Mouse (Mus musculus): ENCODE results near the gene Aktip. TPM values are rescaled to one million over a fixed set of nuclear protein-coding genes. Genes with fewer than 3 reads are reported as not detected.

Aktip gene
- polyA plus RNA-seq, 1 experiment, result 6.9 TPM

DNA sequence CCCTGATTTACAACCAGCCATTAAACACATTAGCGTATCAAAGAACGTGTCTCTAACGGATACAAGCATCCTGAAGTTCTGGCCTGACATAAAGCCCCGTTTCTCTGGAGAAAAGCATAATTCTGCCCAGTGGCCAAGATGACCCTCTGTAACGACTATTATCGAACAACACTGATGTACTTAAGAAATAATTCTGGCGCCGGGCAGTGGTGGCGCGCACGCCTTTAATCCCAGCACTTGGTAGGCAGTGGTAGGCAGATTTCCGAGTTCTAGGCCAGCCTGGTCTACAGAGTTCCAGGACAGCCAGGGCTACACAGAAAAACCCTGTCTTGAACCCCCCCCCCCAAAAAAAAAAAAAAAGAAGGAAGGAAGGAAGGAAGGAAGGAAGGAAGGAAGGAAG is 65.1 kb downstream of the Aktip start:
- TF ChIP-seq CTCF (IDR thresholded peaks at IDR 0.05; ENCODE audit: control insufficient read depth, insufficient read depth, low read length) (no peak), POLR2A (IDR thresholded peaks at IDR 0.05; ENCODE audit: borderline replicate concordance, control insufficient read depth, low read depth, low read length) (no peak)
- no peak overlapping the region for H3K27ac ChIP-seq (ENCODE audit: control insufficient read depth, insufficient read depth, low read depth, low read length, poor library complexity)
- H3K4me3 ChIP-seq (replicated peaks; ENCODE audit: control insufficient read depth, low read depth, low read length), result no peak overlapping the region
- no peaks in the 10 kb centered on the region; the same call in 1 of the 2 replicates for H3K4me1 ChIP-seq (ENCODE audit: control insufficient read depth, insufficient read depth, low read length)
- 78% methylated on average over 12 of the region's 12 CpGs for WGBS

DNA sequence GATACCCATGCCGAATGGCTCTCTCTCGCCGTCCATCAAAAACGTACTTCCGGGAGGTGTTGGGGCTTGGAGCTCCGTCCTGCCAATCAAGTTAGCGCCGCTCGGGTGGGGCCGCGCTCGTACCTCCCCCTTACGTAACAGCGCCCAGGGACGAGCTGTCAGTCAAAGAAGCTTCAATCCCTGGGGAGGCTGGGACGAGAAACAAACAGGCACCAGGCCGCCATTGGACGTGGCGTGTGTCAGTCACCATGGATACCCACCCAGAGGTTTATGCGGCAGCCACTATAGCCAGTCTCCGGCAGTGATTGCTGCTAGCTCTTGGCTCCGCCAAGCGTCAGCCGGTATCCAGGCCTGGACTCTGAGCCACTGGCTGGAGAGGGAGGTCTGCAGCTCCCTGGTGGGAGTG is 65.7 kb downstream of the Aktip start:
- under 1% methylated on average over 24 of the region's 24 CpGs for WGBS
- no peaks in the 10 kb centered on the region for H3K4me1 ChIP-seq (ENCODE audit: control insufficient read depth, insufficient read depth, low read length)
- TF ChIP-seq CTCF (IDR thresholded peaks at IDR 0.05; ENCODE audit: control insufficient read depth, insufficient read depth, low read length), result no peak
- TF ChIP-seq POLR2A (IDR thresholded peaks at IDR 0.05; ENCODE audit: borderline replicate concordance, control insufficient read depth, low read depth, low read length), result no peak
- peak overlapping the region; percentile 54 for H3K27ac ChIP-seq (ENCODE audit: control insufficient read depth, insufficient read depth, low read depth, low read length, poor library complexity)
- H3K4me3 ChIP-seq (replicated peaks; ENCODE audit: control insufficient read depth, low read depth, low read length), result peak overlapping the region; percentile 68

DNA sequence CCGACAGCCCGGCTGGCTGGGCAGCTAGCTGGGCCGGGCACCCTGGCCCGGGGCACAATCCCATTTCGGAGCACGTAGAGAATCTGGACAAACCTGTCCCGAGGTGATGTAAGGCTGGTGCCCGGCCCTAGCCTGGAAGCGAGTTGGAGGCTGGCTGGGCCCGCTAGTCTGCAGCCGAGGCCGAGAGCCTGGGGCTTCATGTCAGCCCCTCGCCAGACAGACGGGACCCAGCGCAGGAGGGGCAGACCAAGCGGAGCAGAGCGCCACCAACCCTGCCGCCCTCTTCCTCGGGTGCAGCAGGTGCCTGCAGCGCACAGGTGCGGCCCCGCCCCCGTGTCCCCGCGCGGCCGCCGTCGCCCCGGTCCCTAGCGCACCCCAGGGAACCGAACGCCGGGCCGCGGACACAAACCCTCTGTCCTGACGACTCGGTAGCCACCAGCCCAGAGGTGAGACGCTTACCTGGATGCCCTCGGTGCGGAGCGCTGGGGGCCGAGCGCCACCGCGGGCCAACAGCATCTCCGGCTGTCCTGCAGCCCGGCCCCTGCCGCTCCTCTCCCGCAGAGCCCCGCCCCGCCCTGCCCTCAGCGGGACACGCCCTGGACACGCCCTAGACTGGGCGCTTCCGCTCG is 66.2 kb downstream of the Aktip start:
- TF ChIP-seq CTCF (IDR thresholded peaks at IDR 0.05; ENCODE audit: control insufficient read depth, insufficient read depth, low read length), result no peak
- no peak for TF ChIP-seq POLR2A (IDR thresholded peaks at IDR 0.05; ENCODE audit: borderline replicate concordance, control insufficient read depth, low read depth, low read length)
- peak overlapping the region; percentile 91 for H3K4me3 ChIP-seq (replicated peaks; ENCODE audit: control insufficient read depth, low read depth, low read length)
- H3K4me1 ChIP-seq (ENCODE audit: control insufficient read depth, insufficient read depth, low read length), result no peaks in the 10 kb centered on the region
- 1% methylated on average over 58 of the region's 58 CpGs for WGBS
- H3K27ac ChIP-seq (ENCODE audit: control insufficient read depth, insufficient read depth, low read depth, low read length, poor library complexity), result peak overlapping the region; percentile 72

DNA sequence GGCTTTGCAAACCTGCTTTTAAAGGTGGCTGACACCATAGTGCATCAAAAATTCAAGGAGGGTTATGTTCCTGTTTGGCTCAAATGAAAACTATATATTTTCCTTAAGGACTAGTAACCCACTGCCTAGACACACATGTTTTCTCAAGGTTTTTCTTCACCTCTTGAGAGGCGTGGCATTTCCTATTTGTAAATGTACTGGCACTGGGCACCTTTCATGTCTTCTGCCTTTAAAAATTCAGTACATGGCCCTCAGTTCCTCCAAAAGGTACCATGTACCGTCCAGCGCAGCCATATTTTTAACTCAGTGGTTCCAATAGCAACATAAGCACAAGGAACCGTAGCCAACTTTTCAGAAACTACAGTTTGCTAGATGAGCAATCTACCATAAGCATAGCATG is 67.0 kb downstream of the Aktip start:
- Histone ChIP-seq H3K27ac (ENCODE audit: control insufficient read depth, insufficient read depth, low read depth, low read length, poor library complexity) (no peak overlapping the region), H3K4me1 (ENCODE audit: control insufficient read depth, insufficient read depth, low read length) (no peaks in the 10 kb centered on the region), H3K4me3 (replicated peaks; ENCODE audit: control insufficient read depth, low read depth, low read length) (no peak overlapping the region)
- 70% methylated on average over 4 of the region's 4 CpGs for WGBS
- no peak for TF ChIP-seq CTCF (IDR thresholded peaks at IDR 0.05; ENCODE audit: control insufficient read depth, insufficient read depth, low read length)
- no peak for TF ChIP-seq POLR2A (IDR thresholded peaks at IDR 0.05; ENCODE audit: borderline replicate concordance, control insufficient read depth, low read depth, low read length)

DNA sequence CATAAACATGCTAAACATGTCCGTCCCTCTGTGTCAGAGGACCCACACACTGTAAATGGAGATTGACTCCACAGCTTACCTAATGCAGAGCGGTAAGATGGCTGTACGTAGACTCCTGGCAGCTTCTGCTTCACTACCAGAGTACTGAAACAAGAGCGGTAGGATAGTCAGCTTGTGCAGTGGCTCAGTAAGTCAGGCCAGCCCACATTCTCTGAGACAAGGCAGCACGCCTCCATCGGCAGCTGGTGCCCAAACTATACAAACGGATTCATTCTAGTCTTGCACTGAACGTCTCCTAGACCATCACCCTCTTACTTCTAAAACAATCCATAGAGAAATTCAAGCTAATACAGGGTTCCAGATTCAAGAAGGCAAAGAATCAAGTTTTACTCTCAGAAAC is 73.0 kb downstream of the Aktip start:
- Histone ChIP-seq H3K4me1 (ENCODE audit: control insufficient read depth, insufficient read depth, low read length) (no peaks in the 10 kb centered on the region), H3K27ac (ENCODE audit: control insufficient read depth, insufficient read depth, low read depth, low read length, poor library complexity) (no peak overlapping the region), H3K4me3 (replicated peaks; ENCODE audit: control insufficient read depth, low read depth, low read length) (no peak overlapping the region)
- 91% methylated on average over 8 of the region's 8 CpGs for WGBS
- no peak for TF ChIP-seq POLR2A (IDR thresholded peaks at IDR 0.05; ENCODE audit: borderline replicate concordance, control insufficient read depth, low read depth, low read length)
- TF ChIP-seq CTCF (IDR thresholded peaks at IDR 0.05; ENCODE audit: control insufficient read depth, insufficient read depth, low read length), result no peak

DNA sequence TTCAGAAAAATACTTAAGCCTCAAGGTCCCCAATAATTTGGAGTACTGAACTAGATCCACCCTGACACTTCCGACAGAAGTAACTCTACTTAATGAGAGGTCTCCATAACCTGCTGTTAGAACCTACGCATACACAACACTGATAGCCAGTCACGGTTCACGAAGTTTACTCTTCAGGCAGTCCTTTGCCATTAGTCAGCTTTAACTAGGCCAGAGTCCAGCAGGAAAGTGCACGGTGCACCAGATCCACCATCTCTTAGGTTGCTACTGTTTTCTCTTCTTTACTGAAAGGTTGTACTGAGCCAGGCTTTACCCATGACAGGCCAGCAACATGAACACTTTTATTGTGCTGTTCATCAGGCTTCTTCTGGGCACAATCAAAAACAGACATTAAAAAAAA is 75.5 kb downstream of the Aktip start:
- Histone ChIP-seq H3K4me3 (replicated peaks; ENCODE audit: control insufficient read depth, low read depth, low read length) (no peak overlapping the region), H3K4me1 (ENCODE audit: control insufficient read depth, insufficient read depth, low read length) (no peaks in the 10 kb centered on the region), H3K27ac (ENCODE audit: control insufficient read depth, insufficient read depth, low read depth, low read length, poor library complexity) (no peak overlapping the region)
- 91% methylated on average over 5 of the region's 5 CpGs for WGBS
- TF ChIP-seq CTCF (IDR thresholded peaks at IDR 0.05; ENCODE audit: control insufficient read depth, insufficient read depth, low read length) (no peak), POLR2A (IDR thresholded peaks at IDR 0.05; ENCODE audit: borderline replicate concordance, control insufficient read depth, low read depth, low read length) (no peak)

DNA sequence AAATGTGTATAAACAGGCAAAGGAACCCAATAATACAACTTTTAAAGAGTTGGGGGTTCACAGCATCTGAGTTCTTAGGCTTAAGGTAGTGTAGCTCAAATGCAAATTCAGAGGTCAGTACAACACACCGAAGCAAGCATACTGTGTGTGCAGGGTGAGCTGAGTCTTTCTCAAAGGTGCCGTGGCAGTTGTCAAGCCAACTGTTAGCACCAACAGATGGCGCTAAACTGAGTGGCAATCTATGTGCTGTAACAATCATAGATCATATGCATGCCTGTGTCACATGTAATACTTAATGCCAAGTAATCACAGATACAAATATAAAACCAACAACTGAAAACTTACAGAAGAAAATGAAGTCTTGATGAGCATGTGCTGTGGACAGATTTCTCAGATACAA is 81.6 kb downstream of the Aktip start:
- H3K4me3 ChIP-seq (replicated peaks; ENCODE audit: control insufficient read depth, low read depth, low read length), result no peak overlapping the region
- H3K4me1 ChIP-seq (ENCODE audit: control insufficient read depth, insufficient read depth, low read length), result no peaks in the 10 kb centered on the region
- TF ChIP-seq CTCF (IDR thresholded peaks at IDR 0.05; ENCODE audit: control insufficient read depth, insufficient read depth, low read length) (peak; percentile 46; the same call in 1 of the 2 replicates), POLR2A (IDR thresholded peaks at IDR 0.05; ENCODE audit: borderline replicate concordance, control insufficient read depth, low read depth, low read length) (no peak)
- no peak overlapping the region for H3K27ac ChIP-seq (ENCODE audit: control insufficient read depth, insufficient read depth, low read depth, low read length, poor library complexity)
- 66% methylated on average over 3 of the region's 3 CpGs for WGBS

DNA sequence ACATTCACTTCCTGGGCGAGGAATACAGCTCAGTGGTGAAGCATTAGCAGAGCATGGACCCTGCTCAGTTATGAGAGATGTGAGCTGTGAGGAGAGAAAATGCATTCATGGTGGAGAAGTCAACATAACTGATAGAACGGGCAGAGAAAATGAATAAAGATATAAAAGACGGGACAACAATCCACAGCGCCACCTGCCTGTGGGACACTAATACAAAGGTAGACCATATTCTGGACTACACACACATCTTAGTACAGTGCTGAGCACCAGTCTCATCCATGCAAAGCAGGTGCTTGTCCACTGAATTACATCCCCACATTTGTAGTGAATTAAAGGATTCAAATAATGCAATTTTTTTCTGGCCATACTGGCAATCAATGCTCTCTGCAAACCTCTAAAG is 82.2 kb downstream of the Aktip start:
- Histone ChIP-seq H3K4me3 (replicated peaks; ENCODE audit: control insufficient read depth, low read depth, low read length) (no peak overlapping the region), H3K27ac (ENCODE audit: control insufficient read depth, insufficient read depth, low read depth, low read length, poor library complexity) (no peak overlapping the region), H3K4me1 (ENCODE audit: control insufficient read depth, insufficient read depth, low read length) (no peaks in the 10 kb centered on the region)
- 83% methylated on average over 4 of the region's 4 CpGs for WGBS
- TF ChIP-seq POLR2A (IDR thresholded peaks at IDR 0.05; ENCODE audit: borderline replicate concordance, control insufficient read depth, low read depth, low read length), result no peak
- TF ChIP-seq CTCF (IDR thresholded peaks at IDR 0.05; ENCODE audit: control insufficient read depth, insufficient read depth, low read length), result no peak

DNA sequence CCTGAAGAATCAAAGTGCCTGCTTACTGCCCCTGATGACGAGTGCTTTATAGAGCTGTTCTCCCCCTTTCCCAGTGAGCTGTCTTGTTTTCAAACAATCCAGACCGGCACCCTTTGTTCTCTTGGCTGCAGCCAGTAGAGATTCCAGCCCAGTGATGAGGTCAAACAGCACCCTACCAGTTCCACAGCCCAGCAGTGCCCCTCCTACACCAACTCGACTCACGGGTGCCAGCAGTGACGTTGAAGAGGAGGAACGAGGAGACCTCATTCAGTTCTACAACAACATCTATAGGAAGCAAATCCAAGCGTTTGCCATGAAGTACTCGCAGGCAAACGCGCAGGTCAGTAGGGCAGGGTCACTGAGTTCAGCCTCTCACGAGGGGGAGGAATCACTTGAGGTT is 84.9 kb downstream of the Aktip start:
- 87% methylated on average over 11 of the region's 11 CpGs for WGBS
- TF ChIP-seq POLR2A (IDR thresholded peaks at IDR 0.05; ENCODE audit: borderline replicate concordance, control insufficient read depth, low read depth, low read length) (no peak), CTCF (IDR thresholded peaks at IDR 0.05; ENCODE audit: control insufficient read depth, insufficient read depth, low read length) (no peak)

More for the DNA sequence above, 84.9 kb downstream of the Aktip start:
- Histone ChIP-seq H3K4me1 (ENCODE audit: control insufficient read depth, insufficient read depth, low read length) (no peaks in the 10 kb centered on the region), H3K4me3 (replicated peaks; ENCODE audit: control insufficient read depth, low read depth, low read length) (no peak overlapping the region), H3K27ac (ENCODE audit: control insufficient read depth, insufficient read depth, low read depth, low read length, poor library complexity) (no peak overlapping the region)
